Mouse (Mus musculus): ENCODE results near the gene Hmox2. TPM values are rescaled to one million over a fixed set of nuclear protein-coding genes. Genes with fewer than 3 reads are reported as not detected.
"Not testable (repeated sequence)": the region's sequence is repeated elsewhere in the genome, so short reads cannot be mapped to it uniquely, and the experiment has no call there.

Hmox2 gene
- polyA plus RNA-seq, 1 experiment from 2014 or later: 119 TPM

DNA sequence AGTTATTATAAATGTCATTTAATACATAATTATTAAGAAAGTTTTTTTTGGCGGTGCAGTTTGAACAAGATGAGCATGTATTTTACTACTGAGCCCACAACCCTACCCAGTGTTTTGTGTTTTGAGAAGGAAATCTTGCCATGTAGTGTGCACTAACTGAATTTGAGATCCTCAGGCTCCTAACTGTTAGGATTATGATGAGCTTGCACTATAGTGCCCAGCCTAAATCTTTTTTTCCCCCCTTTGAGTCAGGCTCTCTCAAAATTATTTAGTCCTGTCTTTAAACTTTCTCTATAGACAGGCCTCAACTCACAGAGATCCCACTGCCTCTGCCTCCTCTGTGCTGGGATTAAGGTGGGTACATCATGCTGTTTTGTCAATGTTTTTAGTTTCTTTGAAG lies 1.4 kb downstream of the Hmox2 start:
- H3K9me3 ChIP-seq (replicated peaks): no peaks in the 10 kb centered on the region
- H3K36me3 ChIP-seq: no peaks in the 10 kb centered on the region
- 90% methylated on average over 1 of the region's 1 CpGs for WGBS
- no peak overlapping the region for H3K27ac ChIP-seq (replicated peaks)
- H3K4me1 ChIP-seq: peaks cover 19% of the 10 kb centered on the region
- peak overlapping the region; percentile 77 for H3K4me2 ChIP-seq
- H3K9ac ChIP-seq (replicated peaks): no peak overlapping the region
- H3K27me3 ChIP-seq (replicated peaks): no peaks in the 10 kb centered on the region
- no peak for ATAC-seq (ENCODE audit: low FRiP score)
- H3K4me3 ChIP-seq (replicated peaks): no peak overlapping the region

DNA sequence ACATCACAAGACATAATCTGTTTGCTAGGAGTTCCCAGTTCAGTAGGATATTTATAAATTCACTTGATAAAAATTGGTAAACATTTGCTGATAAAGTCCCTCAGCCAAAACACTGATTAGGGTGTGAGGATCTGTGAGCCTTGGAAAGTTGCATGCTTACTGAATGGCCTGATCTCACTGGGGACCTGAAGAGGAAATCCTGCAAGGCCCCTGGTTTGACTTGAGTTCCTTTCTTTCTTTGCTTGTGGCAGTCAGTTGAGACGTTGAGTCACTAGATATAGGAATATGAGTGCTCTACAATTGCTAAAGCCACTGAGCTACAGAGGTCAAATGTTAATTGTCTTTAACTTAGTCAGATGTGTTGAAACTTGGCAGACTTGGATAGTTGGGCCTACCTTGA lies 1.8 kb downstream of the Hmox2 start:
- Histone ChIP-seq H3K4me1 (peaks cover 19% of the 10 kb centered on the region), H3K9ac (replicated peaks) (no peak overlapping the region), H3K27me3 (replicated peaks) (no peaks in the 10 kb centered on the region), H3K27ac (replicated peaks) (no peak overlapping the region), H3K4me3 (replicated peaks) (no peak overlapping the region), H3K9me3 (replicated peaks) (no peaks in the 10 kb centered on the region), H3K4me2 (no peak overlapping the region), H3K36me3 (no peaks in the 10 kb centered on the region)
- no peak for ATAC-seq (ENCODE audit: low FRiP score)
- 50% methylated on average over 1 of the region's 1 CpGs for WGBS

DNA sequence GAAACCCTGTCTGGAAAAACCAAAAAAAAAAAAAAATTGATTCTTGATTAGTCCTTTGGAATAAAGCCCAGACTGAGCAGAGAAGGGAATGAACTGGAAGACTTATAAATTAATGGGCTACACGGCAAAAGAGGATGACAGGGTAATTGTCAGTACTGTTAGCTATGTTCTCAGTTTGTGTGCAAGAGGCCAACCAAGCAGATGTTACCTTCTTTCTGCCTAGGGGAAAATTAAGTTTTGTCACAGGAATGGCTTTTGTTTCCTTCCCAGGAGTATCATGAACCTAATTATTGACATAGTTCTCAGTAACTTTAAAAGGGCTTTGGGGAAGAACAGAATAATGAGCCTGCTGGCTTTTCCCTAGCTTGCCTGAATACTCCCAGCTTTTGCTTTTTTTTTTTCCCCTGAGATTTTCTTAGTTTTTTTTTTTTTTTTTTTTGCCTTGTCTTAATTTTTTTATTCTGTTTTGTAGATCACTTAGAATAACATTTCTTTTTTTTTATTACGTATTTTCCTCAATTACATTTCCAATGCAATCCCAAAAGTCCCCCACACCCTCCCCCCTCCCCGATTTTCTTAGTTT lies 4.7 kb downstream of the Hmox2 start:
- 61% methylated on average over 3 of the region's 3 CpGs for WGBS
- H3K9ac ChIP-seq (replicated peaks): no peak overlapping the region

DNA sequence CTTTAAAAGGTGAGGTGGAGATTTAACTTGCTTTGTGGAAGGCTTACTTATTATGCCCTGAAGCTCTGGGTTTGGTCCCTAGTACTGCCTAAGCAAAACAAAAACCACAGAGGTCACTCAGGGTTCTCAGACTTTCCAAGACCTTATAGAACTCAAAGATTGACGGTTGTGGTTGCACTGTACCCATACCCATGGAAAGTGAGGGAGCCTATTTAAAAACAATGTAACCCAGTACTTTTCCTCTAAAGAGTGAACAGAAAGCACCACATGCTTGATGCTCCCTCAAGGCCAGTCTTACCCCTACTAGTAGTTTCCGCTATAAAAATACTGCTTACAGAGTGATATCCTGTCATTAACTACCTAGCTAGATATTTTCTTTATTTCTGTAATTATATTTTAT lies 10.1 kb downstream of the Hmox2 start:
- H3K4me3 ChIP-seq (replicated peaks): no peak overlapping the region
- H3K27ac ChIP-seq (replicated peaks): no peak overlapping the region
- ATAC-seq (ENCODE audit: low FRiP score): no peak
- no peak overlapping the region for H3K9ac ChIP-seq (replicated peaks)
- no peaks in the 10 kb centered on the region for H3K36me3 ChIP-seq
- no peaks in the 10 kb centered on the region; the same call in none of the 2 replicates for H3K4me1 ChIP-seq
- H3K9me3 ChIP-seq (replicated peaks): no peaks in the 10 kb centered on the region
- WGBS: 90% methylated on average over 2 of the region's 2 CpGs
- no peak overlapping the region for H3K4me2 ChIP-seq
- H3K27me3 ChIP-seq (replicated peaks): no peaks in the 10 kb centered on the region

More for the DNA sequence above, 4.7 kb downstream of the Hmox2 start:
- Histone ChIP-seq H3K27ac (replicated peaks) (no peak overlapping the region), H3K27me3 (replicated peaks) (no peaks in the 10 kb centered on the region), H3K36me3 (no peaks in the 10 kb centered on the region), H3K4me1 (peaks cover 19% of the 10 kb centered on the region), H3K4me3 (replicated peaks) (no peak overlapping the region), H3K9me3 (replicated peaks) (no peaks in the 10 kb centered on the region), H3K4me2 (no peak overlapping the region)
- no peak for ATAC-seq (ENCODE audit: low FRiP score)

DNA sequence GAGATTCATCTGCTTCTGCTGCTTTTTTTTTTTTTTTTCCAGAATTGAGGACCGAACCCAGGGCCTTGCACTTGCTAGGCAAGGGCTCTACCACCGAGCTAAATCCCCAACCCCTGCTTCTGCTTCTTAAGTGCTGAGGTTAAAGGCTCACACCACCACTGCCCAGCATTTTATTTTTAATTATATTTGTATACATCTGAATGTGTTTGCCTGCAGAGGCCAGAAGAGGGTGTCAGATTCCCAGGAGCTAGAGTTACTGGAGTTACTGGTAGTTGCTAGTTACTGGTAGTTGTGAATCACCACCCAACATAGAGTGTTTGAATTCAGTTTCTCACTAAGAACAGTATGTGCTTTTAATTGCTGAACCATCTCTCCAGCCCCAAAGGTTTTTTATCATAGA lies 13.8 kb downstream of the Hmox2 start:
- H3K36me3 ChIP-seq: no peaks in the 10 kb centered on the region
- no peak overlapping the region for H3K4me3 ChIP-seq (replicated peaks)
- no peaks in the 10 kb centered on the region for H3K27me3 ChIP-seq (replicated peaks)
- no peaks in the 10 kb centered on the region; the same call in 1 of the 2 replicates for H3K9me3 ChIP-seq (replicated peaks)
- no peak for ATAC-seq (ENCODE audit: low FRiP score)
- H3K4me2 ChIP-seq: no peak overlapping the region
- H3K9ac ChIP-seq (replicated peaks): no peak overlapping the region
- no peak overlapping the region for H3K27ac ChIP-seq (replicated peaks)
- no peaks in the 10 kb centered on the region; the same call in 1 of the 2 replicates for H3K4me1 ChIP-seq
- WGBS: 95% methylated on average over 2 of the region's 2 CpGs

DNA sequence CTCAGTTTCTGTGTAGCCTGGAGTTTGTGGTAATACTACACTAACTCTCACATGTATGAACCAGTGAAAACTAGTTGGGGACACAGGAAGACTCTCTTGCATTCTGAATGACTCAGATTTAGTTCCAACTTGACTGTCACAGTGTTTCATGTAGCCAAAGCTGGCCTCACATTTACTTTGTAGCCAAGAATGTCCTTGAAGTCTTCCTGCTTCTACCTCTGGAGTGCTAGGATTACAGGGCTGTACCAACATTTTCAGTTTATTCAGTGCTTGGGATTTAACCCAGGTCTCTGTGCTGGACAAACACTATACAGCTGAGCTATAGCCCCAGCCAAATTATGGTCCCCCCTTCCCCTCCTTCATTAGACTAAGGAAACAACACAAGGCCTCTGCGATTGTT lies 16.0 kb downstream of the Hmox2 start:
- no peaks in the 10 kb centered on the region for H3K4me1 ChIP-seq
- H3K9me3 ChIP-seq (replicated peaks): no peaks in the 10 kb centered on the region; the same call in 1 of the 2 replicates
- H3K4me3 ChIP-seq (replicated peaks): no peak overlapping the region
- no peak for ATAC-seq (ENCODE audit: low FRiP score)
- no peak overlapping the region for H3K27ac ChIP-seq (replicated peaks)
- H3K9ac ChIP-seq (replicated peaks): no peak overlapping the region
- H3K36me3 ChIP-seq: no peaks in the 10 kb centered on the region
- WGBS: 100% methylated on average over 1 of the region's 1 CpGs
- H3K4me2 ChIP-seq: no peak overlapping the region
- H3K27me3 ChIP-seq (replicated peaks): no peaks in the 10 kb centered on the region

DNA sequence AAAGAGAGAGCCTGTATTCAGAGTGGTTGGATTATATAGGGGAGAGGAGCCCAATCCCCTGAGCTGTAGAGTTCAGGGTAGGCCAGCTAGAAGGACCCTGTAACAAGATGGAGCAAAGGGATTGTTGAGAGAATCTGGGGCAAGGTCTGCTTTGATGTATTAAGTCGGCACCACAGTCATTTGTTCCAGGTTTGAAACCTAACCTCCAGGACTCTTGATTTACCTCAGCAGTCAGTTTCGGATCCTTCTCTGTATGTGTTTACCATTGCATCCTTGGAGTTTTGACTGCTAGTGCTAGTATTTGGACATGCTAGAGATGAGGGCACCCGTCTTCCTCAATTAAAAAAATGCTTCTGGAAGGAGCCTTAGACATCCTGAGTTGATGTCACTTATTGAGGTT lies 26.0 kb downstream of the Hmox2 start:
- 95% methylated on average over 3 of the region's 3 CpGs for WGBS

DNA sequence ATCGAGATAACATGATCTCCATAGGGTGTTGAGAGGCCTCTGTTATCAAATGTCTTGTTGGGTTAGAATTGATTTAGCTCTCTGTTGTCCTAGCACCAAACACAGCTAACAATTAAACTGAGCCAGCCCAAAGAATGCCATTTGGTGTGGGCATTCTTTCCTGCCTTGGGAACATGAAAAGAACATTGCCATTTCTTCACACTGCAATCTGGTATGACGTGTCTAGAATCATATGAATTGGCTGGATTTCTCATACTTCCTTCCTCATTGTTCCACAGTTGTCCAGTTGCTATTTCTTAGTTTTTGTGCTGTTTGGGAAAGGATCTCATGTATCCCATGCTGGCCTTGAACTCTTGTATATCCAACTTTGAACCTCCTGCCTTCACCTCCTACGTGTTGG lies 27.9 kb downstream of the Hmox2 start:
- Histone ChIP-seq H3K9ac (replicated peaks) (no peak overlapping the region), H3K36me3 (no peaks in the 10 kb centered on the region), H3K4me2 (no peak overlapping the region), H3K9me3 (replicated peaks) (no peaks in the 10 kb centered on the region), H3K4me1 (peaks cover 15% of the 10 kb centered on the region), H3K27ac (replicated peaks) (no peak overlapping the region), H3K27me3 (replicated peaks) (no peaks in the 10 kb centered on the region), H3K4me3 (replicated peaks) (no peak overlapping the region)
- no peak for ATAC-seq (ENCODE audit: low FRiP score)
- WGBS: 91% methylated on average over 3 of the region's 3 CpGs

More for the DNA sequence above, 26.0 kb downstream of the Hmox2 start:
- H3K4me2 ChIP-seq: no peak overlapping the region
- no peaks in the 10 kb centered on the region for H3K36me3 ChIP-seq
- H3K4me3 ChIP-seq (replicated peaks): no peak overlapping the region
- H3K27me3 ChIP-seq (replicated peaks): no peaks in the 10 kb centered on the region
- peaks cover 8% of the 10 kb centered on the region for H3K4me1 ChIP-seq
- H3K27ac ChIP-seq (replicated peaks): no peak overlapping the region
- no peak overlapping the region for H3K9ac ChIP-seq (replicated peaks)
- ATAC-seq (ENCODE audit: low FRiP score): no peak
- no peaks in the 10 kb centered on the region for H3K9me3 ChIP-seq (replicated peaks)

DNA sequence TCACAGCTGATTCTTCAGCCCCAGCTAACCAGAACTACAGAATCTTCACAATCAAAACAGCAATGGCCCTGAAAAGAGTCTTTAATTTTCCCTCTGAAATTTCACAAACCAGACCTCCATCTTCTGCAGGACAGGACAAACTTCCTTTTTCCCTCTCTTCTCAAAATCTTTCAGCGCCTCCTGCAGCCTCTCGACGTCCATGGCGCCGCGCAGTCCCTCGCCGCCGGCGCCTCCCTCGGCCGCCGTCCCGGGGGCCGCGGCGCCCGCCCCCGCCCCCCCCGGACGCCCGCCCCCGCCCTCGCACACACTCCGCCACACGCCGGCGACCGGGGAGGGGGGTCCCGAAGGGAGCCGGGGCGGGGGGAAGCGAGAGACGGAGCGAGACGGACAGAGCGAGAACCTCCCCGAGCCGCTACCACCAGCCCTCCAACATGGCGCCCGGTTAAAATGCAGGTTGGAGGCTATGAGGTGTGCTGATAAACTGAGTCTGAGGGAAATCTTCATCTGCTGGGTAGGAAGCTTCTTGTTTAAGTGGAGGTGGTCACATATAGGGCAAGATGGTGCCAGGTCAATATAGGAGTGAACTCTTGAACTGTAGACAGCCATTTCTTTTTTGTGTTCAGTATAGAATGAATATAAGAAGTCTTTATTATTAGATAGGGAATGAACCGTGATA lies 30.6 kb downstream of the Hmox2 start:
- H3K27me3 ChIP-seq (replicated peaks); H3K9me3 ChIP-seq (replicated peaks); H3K36me3 ChIP-seq: not testable (repeated sequence)
- H3K4me1 ChIP-seq: peaks cover 17% of the 10 kb centered on the region
- peak overlapping the region; percentile 44 for H3K4me3 ChIP-seq (replicated peaks)
- peak overlapping the region; percentile 42 for H3K9ac ChIP-seq (replicated peaks)
- H3K27ac ChIP-seq (replicated peaks): peak overlapping the region; percentile 80
- 3% methylated on average over 34 of the region's 42 CpGs for WGBS
- peak; percentile 85 for ATAC-seq (ENCODE audit: low FRiP score)
- H3K4me2 ChIP-seq: peak overlapping the region; percentile 52

DNA sequence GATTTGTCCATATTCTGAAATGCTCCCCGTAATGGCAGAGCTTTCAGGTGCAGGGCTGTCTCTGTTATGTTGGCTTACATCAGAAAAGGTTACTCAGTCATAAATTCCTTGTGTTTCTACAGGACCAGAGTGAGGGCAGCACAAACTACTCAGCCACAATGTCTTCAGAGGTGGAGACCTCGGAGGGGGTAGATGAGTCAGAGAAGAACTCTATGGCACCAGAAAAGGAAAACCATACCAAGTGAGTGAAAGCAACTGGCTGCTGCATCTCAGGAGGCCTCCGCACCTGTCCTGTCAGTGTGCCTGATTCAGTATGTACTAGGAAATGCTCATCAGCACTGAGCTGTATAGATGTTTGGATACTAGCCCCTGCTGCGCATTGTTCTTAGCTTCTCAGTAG lies 36.3 kb downstream of the Hmox2 start:
- Histone ChIP-seq H3K4me1 (peaks cover 6% of the 10 kb centered on the region), H3K36me3 (peaks cover 40% of the 10 kb centered on the region), H3K27ac (replicated peaks) (no peak overlapping the region), H3K9me3 (replicated peaks) (no peaks in the 10 kb centered on the region), H3K27me3 (replicated peaks) (no peaks in the 10 kb centered on the region), H3K4me2 (no peak overlapping the region), H3K9ac (replicated peaks) (no peak overlapping the region), H3K4me3 (replicated peaks) (no peak overlapping the region)
- WGBS: 95% methylated on average over 4 of the region's 4 CpGs
- ATAC-seq (ENCODE audit: low FRiP score): no peak

DNA sequence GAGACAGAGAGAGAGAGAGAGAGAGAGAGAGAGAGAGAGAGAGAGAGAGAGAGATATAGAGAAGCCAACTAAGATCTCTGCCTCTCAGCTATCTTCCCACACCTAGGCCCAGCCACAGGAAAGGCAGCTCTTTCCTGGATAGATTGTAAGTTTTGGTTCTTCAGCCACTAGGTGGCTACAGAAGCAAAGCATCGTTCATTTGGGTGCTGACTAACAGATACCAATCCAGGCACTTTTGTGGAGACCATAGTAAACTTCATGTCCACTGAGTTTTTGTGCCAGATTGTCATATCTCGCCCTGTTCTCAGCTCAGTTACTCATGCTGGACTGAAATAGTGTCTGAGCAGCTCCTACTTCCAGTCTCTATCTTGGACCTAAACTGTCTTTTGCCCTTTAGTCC lies 37.1 kb downstream of the Hmox2 start:
- ATAC-seq (ENCODE audit: low FRiP score): no peak; the same call in 1 of the 2 replicates

DNA sequence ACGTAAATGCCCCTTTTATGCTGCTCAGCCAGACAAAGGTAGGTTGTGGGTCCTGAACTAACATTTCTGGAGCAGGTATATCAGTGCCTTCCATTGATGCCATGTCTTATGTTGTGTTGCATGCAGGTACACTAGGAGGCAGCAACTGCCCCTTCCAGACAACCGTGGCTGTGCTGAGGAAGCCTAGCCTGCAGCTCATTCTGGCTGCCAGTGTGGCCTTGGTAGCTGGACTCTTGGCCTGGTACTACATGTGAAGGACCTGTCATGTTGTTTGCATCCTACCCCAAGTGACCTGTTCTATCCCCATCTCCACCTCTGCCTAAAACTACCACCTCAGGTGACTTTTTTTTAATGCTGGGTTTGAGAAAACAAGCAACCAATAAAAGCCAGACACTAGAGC lies 39.7 kb downstream of the Hmox2 start:
- no peaks in the 10 kb centered on the region for H3K27me3 ChIP-seq (replicated peaks)
- H3K36me3 ChIP-seq: peaks cover 71% of the 10 kb centered on the region
- H3K4me3 ChIP-seq (replicated peaks): no peak overlapping the region
- no peak overlapping the region for H3K4me2 ChIP-seq
- no peak overlapping the region for H3K9ac ChIP-seq (replicated peaks)
- WGBS: 93% methylated on average over 2 of the region's 2 CpGs
- H3K9me3 ChIP-seq (replicated peaks): no peaks in the 10 kb centered on the region
- 0 out of 2 replicates have a peak, but pooled peaks cover 2% of the 10 kb centered on the region for H3K4me1 ChIP-seq
- no peak overlapping the region for H3K27ac ChIP-seq (replicated peaks)
- no peak for ATAC-seq (ENCODE audit: low FRiP score)

More for the DNA sequence above, 37.1 kb downstream of the Hmox2 start:
- Histone ChIP-seq H3K36me3 (peaks cover 48% of the 10 kb centered on the region), H3K9ac (replicated peaks) (no peak overlapping the region), H3K4me1 (0 out of 2 replicates have a peak, but pooled peaks cover 2% of the 10 kb centered on the region), H3K4me2 (no peak overlapping the region), H3K9me3 (replicated peaks) (no peaks in the 10 kb centered on the region), H3K27me3 (replicated peaks) (no peaks in the 10 kb centered on the region), H3K4me3 (replicated peaks) (no peak overlapping the region), H3K27ac (replicated peaks) (no peak overlapping the region; the same call in 1 of the 2 replicates)
- WGBS: 41% methylated on average over 2 of the region's 2 CpGs

Data from neural tube, embryonic 15.5 days (tissue).